Mouse (Mus musculus) CD8-positive naive resting alpha-beta T cell, adult 2 months (primary cell): ENCODE measurements around the gene Hnrnpa2b1.

Experiments
- DNase-seq, 2 experiments: peaks; one replicate each; pipeline ENCODE4 v3.0.0; 2022; ENCODE audit warnings: low read depth in 2 of 2, low spot score in 2 of 2

Hnrnpa2b1 gene

DNA sequence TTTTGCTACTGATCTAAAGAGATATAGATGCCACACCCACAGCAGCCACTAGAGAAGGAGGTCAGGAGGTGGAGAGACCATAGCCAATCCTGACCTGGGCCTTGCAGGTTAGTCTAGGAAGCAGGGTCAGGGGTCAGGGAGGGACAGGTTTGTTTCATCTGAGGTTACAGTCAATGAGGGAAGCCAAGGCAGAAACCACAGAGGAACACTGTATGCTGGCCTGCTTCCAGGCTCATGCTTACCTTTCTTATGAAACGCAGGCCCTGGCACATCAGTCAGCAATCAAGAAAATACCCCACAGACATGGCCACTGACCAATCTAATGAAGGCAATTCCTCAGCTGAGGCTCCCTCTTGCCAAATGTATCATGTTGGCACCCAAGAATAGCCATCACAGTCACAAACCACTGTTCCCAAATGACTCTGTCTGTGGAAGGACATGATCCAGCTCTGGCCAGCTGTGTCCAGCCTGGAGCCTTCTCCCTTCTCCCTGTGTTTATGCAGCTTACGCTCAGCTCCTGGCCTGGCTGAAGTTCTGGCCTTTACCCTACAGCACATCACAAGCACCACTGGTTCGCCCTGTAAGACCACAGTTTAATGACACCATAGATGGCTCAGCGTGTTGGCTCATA, 52.3 kb downstream of the Hnrnpa2b1 start:
- no peak for DNase-seq

DNA sequence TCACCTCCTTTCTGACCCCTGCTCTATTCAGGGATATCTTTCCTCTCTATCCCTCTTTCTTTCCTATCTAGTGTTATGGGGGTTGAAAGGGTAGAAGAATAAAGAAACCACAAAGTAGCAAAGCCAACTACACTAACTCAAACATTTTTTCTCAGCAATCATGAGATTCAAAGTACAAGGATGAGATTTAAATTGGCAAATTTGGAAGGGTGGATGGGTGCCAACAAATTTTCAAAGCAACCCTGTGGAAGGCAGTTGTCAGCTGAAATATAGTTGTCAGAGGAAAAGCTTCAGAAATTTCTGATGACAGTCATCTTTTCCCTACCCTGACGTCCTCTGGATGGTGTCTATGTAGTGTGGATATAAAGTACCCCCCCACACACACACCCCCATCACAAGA, 53.3 kb downstream of the Hnrnpa2b1 start:
- no peak for DNase-seq
